Mouse (Mus musculus) neutrophil, adult 59 days (primary cell): Measurements from ENCODE around the gene Olfr47. TPM values are rescaled to one million over a fixed set of nuclear protein-coding genes. Genes with fewer than 3 reads are reported as not detected.

Source experiments
- total RNA-seq, 2 experiments: library from RNA; stranded (reverse); gene quantifications; 1 replicate in 1 of 2; 2 replicates in 1 of 2; pipeline ENCODE4 v1.2.4; 2023

Olfr47 gene
- total RNA-seq: not detected

GRCm38 (mm10) chr6:43231255-43231654, at the start of gene Olfr47:
Gene Olfr47, plus strand, starts transcription at chr6:43231529.

GRCm38 (mm10) chr6:43196781-43197180, 34.5 kb upstream of the Olfr47 start, which contains the start of gene Olfr435:
Gene Olfr435, plus strand, starts transcription at chr6:43197146.

GRCm38 (mm10) chr6:43212873-43213272, 18.5 kb upstream of the Olfr47 start, which contains the start of gene Olfr434:
Gene Olfr434, plus strand, starts transcription at chr6:43213021.

GRCm38 (mm10) chr6:43265363-43266041, 34.2 kb downstream of the Olfr47 start, which contains the start of gene Arhgef5:
Gene Arhgef5, plus strand, starts transcription at chr6:43265582.

Other genes starting within 250 kb of the Olfr47 start
- not detected for gene Olfr441, start 125.2 kb upstream of the Olfr47 start, total RNA-seq
- gene Olfr237-ps1, start 85.0 kb upstream of the Olfr47 start, total RNA-seq: not detected
- not detected for gene Olfr437, start 68.2 kb upstream of the Olfr47 start, total RNA-seq
- not detected for gene Olfr13, start 59.4 kb upstream of the Olfr47 start, total RNA-seq
- not detected for gene Olfr435, start 34.4 kb upstream of the Olfr47 start, total RNA-seq
- not detected for gene Olfr434, start 18.5 kb upstream of the Olfr47 start, total RNA-seq
- under 1 TPM; 0.31 to 0.49 TPM for gene Arhgef5, start 34.1 kb downstream of the Olfr47 start, total RNA-seq
- gene Nobox, start 78.0 kb downstream of the Olfr47 start, total RNA-seq: not detected